Mouse (Mus musculus): ENCODE results near the gene Slc16a3.

GRCm38 (mm10) chr11:120951237-120951636 lies 3.0 kb downstream of the Slc16a3 start:
- no peak for TF ChIP-seq CTCF (IDR thresholded peaks at IDR 0.05; ENCODE audit: insufficient read depth, low read length)
- TF ChIP-seq POLR2A (IDR thresholded peaks at IDR 0.05; ENCODE audit: borderline replicate concordance, extremely low read depth, low read depth, low read length), result no peak
